Mouse (Mus musculus): Measurements from ENCODE around the gene Rtn2. TPM values are rescaled to one million over a fixed set of nuclear protein-coding genes. Genes with fewer than 3 reads are reported as not detected.

The Rtn2 gene
- total RNA-seq, 2 experiments from 2014 or later, result not detected

- ATAC-seq (replicated peaks; ENCODE audit: low FRiP score, low TSS enrichment, poor library complexity, severe bottlenecking), result peak; percentile 63
These were observed 27.6 kb downstream of the Rtn2 start, which contains the start of gene Fosb for GRCm38 (mm10) chr7:19309884-19310641. Fosb (minus strand) TSS chr7:19310051.

- ATAC-seq (replicated peaks; ENCODE audit: low FRiP score, low TSS enrichment, poor library complexity, severe bottlenecking), result no peak
These were observed 29.6 kb downstream of the Rtn2 start for GRCm38 (mm10) chr7:19311991-19312390.

- ATAC-seq (replicated peaks; ENCODE audit: low FRiP score, low TSS enrichment, poor library complexity, severe bottlenecking), result no peak
These were observed 31.6 kb downstream of the Rtn2 start for GRCm38 (mm10) chr7:19314033-19314432.

- no peak for ATAC-seq (replicated peaks; ENCODE audit: low FRiP score, low TSS enrichment, poor library complexity, severe bottlenecking)
These were observed 34.2 kb downstream of the Rtn2 start for GRCm38 (mm10) chr7:19316451-19317161.

- ATAC-seq (replicated peaks; ENCODE audit: low FRiP score, low TSS enrichment, poor library complexity, severe bottlenecking), result no peak
These were observed 35.8 kb downstream of the Rtn2 start for GRCm38 (mm10) chr7:19318201-19318600.

- ATAC-seq (replicated peaks; ENCODE audit: low FRiP score, low TSS enrichment, poor library complexity, severe bottlenecking), result no peak
These were observed 36.3 kb downstream of the Rtn2 start for GRCm38 (mm10) chr7:19318676-19319075.

GRCm38 (mm10) chr7:19319458-19319857 lies 37.0 kb downstream of the Rtn2 start:
- ATAC-seq (replicated peaks; ENCODE audit: low FRiP score, low TSS enrichment, poor library complexity, severe bottlenecking), result peak; percentile 6; the same call in 1 of the 2 replicates

GRCm38 (mm10) chr7:19319906-19320305 lies 37.5 kb downstream of the Rtn2 start:
- peak; percentile 94 for ATAC-seq (replicated peaks; ENCODE audit: low FRiP score, low TSS enrichment, poor library complexity, severe bottlenecking)

- ATAC-seq (replicated peaks; ENCODE audit: low FRiP score, low TSS enrichment, poor library complexity, severe bottlenecking), result no peak
These were observed 38.2 kb downstream of the Rtn2 start for GRCm38 (mm10) chr7:19320637-19321036.

- ATAC-seq (replicated peaks; ENCODE audit: low FRiP score, low TSS enrichment, poor library complexity, severe bottlenecking), result no peak
These were observed 39.0 kb downstream of the Rtn2 start for GRCm38 (mm10) chr7:19321464-19321863.

GRCm38 (mm10) chr7:19322489-19322888 lies 40.1 kb downstream of the Rtn2 start:
- no peak for ATAC-seq (replicated peaks; ENCODE audit: low FRiP score, low TSS enrichment, poor library complexity, severe bottlenecking)

GRCm38 (mm10) chr7:19324221-19324620 lies 41.8 kb downstream of the Rtn2 start:
- ATAC-seq (replicated peaks; ENCODE audit: low FRiP score, low TSS enrichment, poor library complexity, severe bottlenecking), result no peak

GRCm38 (mm10) chr7:19325262-19326199 lies 43.1 kb downstream of the Rtn2 start:
- peak; percentile 22 for ATAC-seq (replicated peaks; ENCODE audit: low FRiP score, low TSS enrichment, poor library complexity, severe bottlenecking)

- peak; percentile 56 for ATAC-seq (replicated peaks; ENCODE audit: low FRiP score, low TSS enrichment, poor library complexity, severe bottlenecking)
These were observed 43.9 kb downstream of the Rtn2 start for GRCm38 (mm10) chr7:19326359-19326758.

- ATAC-seq (replicated peaks; ENCODE audit: low FRiP score, low TSS enrichment, poor library complexity, severe bottlenecking), result peak; percentile 71
These were observed 44.7 kb downstream of the Rtn2 start for GRCm38 (mm10) chr7:19327128-19327527.

GRCm38 (mm10) chr7:19327782-19328181 lies 45.4 kb downstream of the Rtn2 start:
- ATAC-seq (replicated peaks; ENCODE audit: low FRiP score, low TSS enrichment, poor library complexity, severe bottlenecking), result no peak

GRCm38 (mm10) chr7:19328425-19328824 lies 46.0 kb downstream of the Rtn2 start:
- no peak for ATAC-seq (replicated peaks; ENCODE audit: low FRiP score, low TSS enrichment, poor library complexity, severe bottlenecking)

GRCm38 (mm10) chr7:19331910-19332309 lies 49.5 kb downstream of the Rtn2 start:
- ATAC-seq (replicated peaks; ENCODE audit: low FRiP score, low TSS enrichment, poor library complexity, severe bottlenecking), result no peak

- ATAC-seq (replicated peaks; ENCODE audit: low FRiP score, low TSS enrichment, poor library complexity, severe bottlenecking), result peak; percentile 78
These were observed 50.4 kb downstream of the Rtn2 start for GRCm38 (mm10) chr7:19332709-19333352.
